Comparison of ENCODE assay signal across 8 mouse cellular contexts in genomic region chr17:79895911-79896423, GRCm38 (mm10). TPM values are rescaled to one million over a fixed set of nuclear protein-coding genes. Genes with fewer than 3 reads are reported as not detected.
A peak's percentile ranks its signal among the peaks of the same experiment; 100 is the strongest.
DNase-seq lines count a peak whose midpoint lies in the region; ATAC-seq lines count a peak whose summit lies in the region.

Gene Atl2, minus strand, starts transcription at chr17:79896123.

- DNase-seq in adrenal gland, adult (ENCODE audit: inconsistent age in 2 of 2, low spot score in 1 of 2) = peak; percentile 97 to 98
- peak; percentile 97 for DNase-seq in embryo, embryonic 10.5 days (ENCODE audit: low spot score)
- peak; percentile 94 for DNase-seq in gastrocnemius, postnatal 25 days
- peak; percentile 93 for DNase-seq in intestine, embryonic 14.5 days (ENCODE audit: low spot score)
- peak; percentile 92 to 95 for DNase-seq in left cerebral cortex, postnatal 14 days (ENCODE audit: low spot score in 2 of 2)
- peak; percentile 94 for DNase-seq in mesoderm, embryonic 11.5 days (ENCODE audit: low read depth, low spot score)
- peak; percentile 93 for DNase-seq in right cerebral cortex, postnatal 36 days (ENCODE audit: low spot score in 2 of 2)
- peak; percentile 95 for DNase-seq in yolk sac, embryonic 10.5 days (ENCODE audit: low spot score)

- peaks cover 9% of the 10 kb centered on the region; the same call in 1 of the 2 replicates for H3K27me3 ChIP-seq in intestine, embryonic 14.5 days (replicated peaks; ENCODE audit: control insufficient read depth, insufficient read depth, low read length)

- H3K9ac ChIP-seq in intestine, embryonic 14.5 days (ENCODE audit: low read length) = peak within 1 kb of the TSS; percentile 95

- peak within 1 kb of the TSS; percentile 58 for H3K4me3 ChIP-seq in intestine, embryonic 14.5 days (ENCODE audit: low read depth, low read length)

- intact Hi-C loops in left cerebral cortex, postnatal 14 days (cut with DNase I) = loop anchor here (10.0 kb wide), 1 partner anchor 109 kb away; no protein-coding TSS in a partner anchor

- peak within 1 kb of the TSS; percentile 95 for H3K27ac ChIP-seq in intestine, embryonic 14.5 days (ENCODE audit: low read depth)

- no peaks in the 10 kb centered on the region for H3K9me3 ChIP-seq in intestine, embryonic 14.5 days (ENCODE audit: control insufficient read depth, low read length)

- WGBS in intestine, embryonic 14.5 days = 0% methylated on average over 47 of the region's 51 CpGs

- ATAC-seq in intestine, embryonic 14.5 days (replicated peaks; ENCODE audit: low FRiP score, low TSS enrichment, low read depth) = peak; percentile 91

- H3K4me1 ChIP-seq in intestine, embryonic 14.5 days (replicated peaks; ENCODE audit: control insufficient read depth, insufficient read depth, low read length) = peaks cover 28% of the 10 kb centered on the region

- H3K4me2 ChIP-seq in intestine, embryonic 14.5 days (ENCODE audit: low read length) = peak within 1 kb of the TSS; percentile 67

- no peaks in the 10 kb centered on the region for H3K36me3 ChIP-seq in intestine, embryonic 14.5 days (ENCODE audit: control insufficient read depth, insufficient read depth, low read length)

RNA-seq across cellular contexts. Expression of gene Atl2, which starts in this region (rescaled TPM):
- 100 to 1,000 TPM in 1 of 2 experiments, 10 to 100 TPM in 1; 86.3 to 101 TPM for total RNA-seq in gastrocnemius, postnatal 25 days (2021)
- 40.1 and 40.3 TPM in 2 replicates for polyA plus RNA-seq in intestine, embryonic 14.5 days (2014; fragmentation: Nextera tagmentation; extraction: Ambion mirVana)
- 10 to 100 TPM; 64.0 to 65.9 TPM for total RNA-seq in left cerebral cortex, postnatal 14 days (2021)

Comparison
In these comparisons a context has a peak if more than half of its experiments do, and no peak if none do; other contexts are left out.
1. Peak in every context shown above with its lines: DNase-seq, ATAC-seq, H3K4me3 ChIP-seq and H3K27ac ChIP-seq.